Mouse (Mus musculus): ENCODE results near the gene Ttll1. TPM values are rescaled to one million over a fixed set of nuclear protein-coding genes. Genes with fewer than 3 reads are reported as not detected.
A peak's percentile ranks its signal among the peaks of the same experiment; 100 is the strongest.
"Not testable (repeated sequence)": the region's sequence is repeated elsewhere in the genome, so short reads cannot be mapped to it uniquely, and the experiment has no call there.

The Ttll1 gene
- polyA plus RNA-seq, 1 experiment from 2014 or later, result 21.8 TPM

DNA sequence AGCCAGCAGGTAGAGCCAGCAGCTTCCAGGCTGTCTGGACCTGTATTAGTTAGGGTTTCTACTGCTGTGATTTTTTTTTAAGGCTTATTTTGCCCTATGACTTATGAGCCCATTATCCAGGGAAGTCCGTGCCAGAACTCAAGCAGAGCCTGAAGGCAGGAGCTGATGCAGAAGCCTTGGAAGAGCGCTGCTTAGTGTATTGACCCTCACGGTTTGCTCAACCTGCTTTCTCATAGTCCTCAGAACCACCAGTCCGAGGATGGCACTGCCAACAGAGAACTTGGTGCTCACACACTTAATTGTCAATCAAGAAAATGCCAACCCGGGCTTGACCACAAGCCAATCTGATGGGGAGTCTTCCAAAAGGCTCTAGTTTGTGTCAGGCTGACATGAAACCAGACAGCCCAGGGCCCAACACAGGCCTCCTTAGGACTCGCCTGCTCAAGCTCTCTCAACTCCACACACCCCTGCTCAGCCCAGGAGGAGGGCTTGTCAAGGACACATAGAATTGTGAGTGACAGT is 10.2 kb upstream of the Ttll1 start:
- Histone ChIP-seq H3K36me3 (no peaks in the 10 kb centered on the region), H3K27me3 (peaks cover 19% of the 10 kb centered on the region), H3K4me3 (no peak overlapping the region), H3K4me2 (no peak overlapping the region), H3K9me3 (no peaks in the 10 kb centered on the region), H3K9ac (no peak overlapping the region), H3K4me1 (peaks cover 10% of the 10 kb centered on the region), H3K27ac (no peak overlapping the region)
- ATAC-seq (ENCODE audit: insufficient number of reproducible peaks, insufficient read depth, low FRiP score, low TSS enrichment, low read depth), result no peak
- WGBS, result 76% methylated on average over 6 of the region's 6 CpGs

- ATAC-seq (ENCODE audit: insufficient number of reproducible peaks, insufficient read depth, low FRiP score, low TSS enrichment, low read depth), result 0 out of 2 replicates have a peak, but pooled peaks have one; percentile 54
- no peak overlapping the region for H3K27ac ChIP-seq
- 34% methylated on average over 20 of the region's 20 CpGs for WGBS
- peak overlapping the region; percentile 51 for H3K9ac ChIP-seq
- no peaks in the 10 kb centered on the region for H3K27me3 ChIP-seq
- H3K4me2 ChIP-seq, result peak overlapping the region; percentile 45
- H3K4me1 ChIP-seq, result peaks cover 6% of the 10 kb centered on the region; the same call in 1 of the 2 replicates
- H3K9me3 ChIP-seq, result no peaks in the 10 kb centered on the region
- no peak overlapping the region for H3K4me3 ChIP-seq
- H3K36me3 ChIP-seq, result no peaks in the 10 kb centered on the region
These were observed 7.7 kb upstream of the Ttll1 start for GRCm38 (mm10) chr15:83518215-83519048.

- Histone ChIP-seq H3K4me3 (no peak overlapping the region), H3K9me3 (no peaks in the 10 kb centered on the region), H3K4me1 (peaks cover 12% of the 10 kb centered on the region), H3K9ac (no peak overlapping the region), H3K4me2 (no peak overlapping the region), H3K36me3 (no peaks in the 10 kb centered on the region), H3K27ac (no peak overlapping the region), H3K27me3 (no peaks in the 10 kb centered on the region)
- no peak for ATAC-seq (ENCODE audit: insufficient number of reproducible peaks, insufficient read depth, low FRiP score, low TSS enrichment, low read depth)
- 63% methylated on average over 5 of the region's 5 CpGs for WGBS
These were observed 4.3 kb upstream of the Ttll1 start for GRCm38 (mm10) chr15:83515018-83515417.

GRCm38 (mm10) chr15:83512489-83513281 is 2.0 kb upstream of the Ttll1 start:
- Histone ChIP-seq H3K27me3 (no peaks in the 10 kb centered on the region), H3K4me3 (no peak overlapping the region), H3K9me3 (no peaks in the 10 kb centered on the region), H3K36me3 (no peaks in the 10 kb centered on the region), H3K4me1 (peaks cover 11% of the 10 kb centered on the region), H3K27ac (no peak overlapping the region), H3K4me2 (no peak overlapping the region), H3K9ac (no peak overlapping the region)
- WGBS, result 71% methylated on average over 13 of the region's 13 CpGs
- no peak for ATAC-seq (ENCODE audit: insufficient number of reproducible peaks, insufficient read depth, low FRiP score, low TSS enrichment, low read depth)

DNA sequence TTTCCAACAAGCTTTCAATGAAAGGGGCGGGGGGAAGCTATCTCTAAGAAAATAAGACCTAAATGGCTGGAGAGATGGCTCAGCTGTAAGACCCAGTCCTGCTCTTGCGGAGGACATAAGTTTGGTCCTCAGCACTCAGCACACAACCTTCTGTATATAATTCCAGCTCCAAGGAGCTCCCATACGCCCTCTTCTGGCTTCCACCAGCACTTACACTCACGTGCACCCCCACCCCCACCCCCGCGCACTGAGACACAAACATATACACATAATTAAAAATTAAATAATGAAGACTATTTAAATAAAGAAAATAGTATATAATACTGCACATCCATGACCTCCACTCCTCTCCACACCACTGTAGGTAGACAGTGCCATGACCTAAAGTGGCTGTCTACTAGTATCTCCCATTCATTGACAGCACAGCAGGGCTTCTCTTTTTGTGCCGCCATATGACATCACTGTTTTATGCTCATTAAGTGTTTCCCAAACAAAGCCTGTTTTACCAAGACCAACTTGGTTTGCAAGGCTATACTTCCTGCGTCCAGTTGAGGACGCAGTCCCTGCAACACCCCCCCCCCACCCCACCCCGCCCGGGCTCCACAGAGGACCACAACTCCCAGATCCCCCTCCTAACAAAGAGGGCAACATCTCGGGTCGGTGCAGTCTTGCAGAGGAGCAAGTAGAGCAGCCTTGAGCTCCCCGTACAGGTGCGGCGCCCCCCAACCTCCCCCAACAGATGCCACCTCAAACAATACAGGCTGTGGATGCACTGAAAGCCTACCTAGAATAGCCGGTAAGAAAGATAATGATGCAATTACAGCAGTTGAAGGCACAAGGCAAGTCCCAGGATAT is 516 bp downstream of the Ttll1 start:
- H3K27me3 ChIP-seq, result no peaks in the 10 kb centered on the region
- no peaks in the 10 kb centered on the region for H3K9me3 ChIP-seq
- H3K36me3 ChIP-seq, result peaks cover 7% of the 10 kb centered on the region
- H3K27ac ChIP-seq, result peak overlapping the region; percentile 64; the same call in 1 of the 2 replicates
- H3K4me3 ChIP-seq, result peak overlapping the region; percentile 59
- H3K4me2 ChIP-seq, result peak overlapping the region; percentile 80
- peak overlapping the region; percentile 73 for H3K9ac ChIP-seq
- peaks cover 11% of the 10 kb centered on the region for H3K4me1 ChIP-seq
- WGBS, result 25% methylated on average over 17 of the region's 17 CpGs
- ATAC-seq (ENCODE audit: insufficient number of reproducible peaks, insufficient read depth, low FRiP score, low TSS enrichment, low read depth), result peak; percentile 73

DNA sequence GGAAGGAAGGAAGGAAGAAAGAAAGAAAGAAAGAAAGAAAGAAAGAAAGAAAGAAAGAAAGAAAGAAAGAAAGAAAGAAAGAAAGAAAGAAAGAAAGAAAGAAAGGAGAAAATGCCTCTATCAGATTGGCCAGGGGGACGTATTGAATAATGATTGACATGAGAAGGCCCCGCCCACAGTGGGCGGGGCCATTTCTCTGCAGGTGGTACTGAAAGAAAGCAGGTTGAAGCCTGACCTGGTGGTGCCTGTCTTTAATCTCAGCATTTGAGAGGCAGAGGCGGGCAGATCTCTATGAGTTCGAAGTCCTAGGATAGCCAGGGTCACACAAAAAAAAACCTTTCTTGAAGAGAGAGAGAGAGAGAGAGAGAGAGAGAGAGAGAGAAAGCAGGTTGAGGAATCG is 9.2 kb downstream of the Ttll1 start:
- 87% methylated on average over 6 of the region's 6 CpGs for WGBS
- not testable (repeated sequence) for H3K4me2 ChIP-seq; H3K27ac ChIP-seq; H3K4me1 ChIP-seq; H3K4me3 ChIP-seq; H3K9me3 ChIP-seq; H3K27me3 ChIP-seq; H3K9ac ChIP-seq; ATAC-seq (ENCODE audit: insufficient number of reproducible peaks, insufficient read depth, low FRiP score, low TSS enrichment, low read depth)
- H3K36me3 ChIP-seq, result peaks cover 65% of the 10 kb centered on the region

GRCm38 (mm10) chr15:83500352-83500751 is 10.3 kb downstream of the Ttll1 start:
- no peak overlapping the region for H3K4me3 ChIP-seq
- no peaks in the 10 kb centered on the region for H3K9me3 ChIP-seq
- H3K27ac ChIP-seq, result no peak overlapping the region
- H3K4me1 ChIP-seq, result no peaks in the 10 kb centered on the region
- H3K4me2 ChIP-seq, result no peak overlapping the region
- 48% methylated on average over 3 of the region's 3 CpGs for WGBS
- peaks cover 71% of the 10 kb centered on the region for H3K36me3 ChIP-seq
- H3K9ac ChIP-seq, result no peak overlapping the region
- H3K27me3 ChIP-seq, result no peaks in the 10 kb centered on the region
- ATAC-seq (ENCODE audit: insufficient number of reproducible peaks, insufficient read depth, low FRiP score, low TSS enrichment, low read depth), result no peak

DNA sequence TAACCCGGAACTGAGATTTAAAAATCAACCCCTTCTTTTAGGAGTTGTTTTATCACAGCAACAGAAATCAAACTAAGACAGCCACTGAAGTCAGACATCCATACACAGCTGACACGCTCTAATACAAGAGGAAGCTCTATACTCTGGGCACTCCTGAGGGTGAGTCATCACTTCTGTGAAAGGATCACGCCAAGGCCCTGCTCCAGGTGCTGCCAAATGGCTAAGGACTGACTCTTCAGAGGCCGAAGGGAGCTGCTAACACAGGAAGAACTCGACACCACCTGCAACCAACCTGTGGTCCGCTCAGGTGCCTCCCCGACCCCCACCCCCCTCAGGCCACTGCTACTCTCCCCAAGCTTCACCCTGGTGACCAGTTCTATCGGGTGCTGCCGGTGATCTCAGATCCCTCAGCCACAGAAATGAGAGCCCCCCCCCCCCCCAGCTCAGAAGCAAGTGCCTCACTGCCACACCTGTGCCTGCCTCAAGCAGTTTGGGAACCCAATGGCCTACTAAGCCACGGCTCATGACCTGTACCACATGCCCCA is 11.4 kb downstream of the Ttll1 start:
- H3K4me3 ChIP-seq, result no peak overlapping the region
- H3K27ac ChIP-seq, result no peak overlapping the region
- no peaks in the 10 kb centered on the region for H3K4me1 ChIP-seq
- H3K4me2 ChIP-seq, result no peak overlapping the region
- no peaks in the 10 kb centered on the region for H3K27me3 ChIP-seq
- 90% methylated on average over 10 of the region's 10 CpGs for WGBS
- ATAC-seq (ENCODE audit: insufficient number of reproducible peaks, insufficient read depth, low FRiP score, low TSS enrichment, low read depth), result 0 out of 2 replicates have a peak, but pooled peaks have one; percentile 52
- no peaks in the 10 kb centered on the region for H3K9me3 ChIP-seq
- peaks cover 71% of the 10 kb centered on the region for H3K36me3 ChIP-seq
- no peak overlapping the region for H3K9ac ChIP-seq

DNA sequence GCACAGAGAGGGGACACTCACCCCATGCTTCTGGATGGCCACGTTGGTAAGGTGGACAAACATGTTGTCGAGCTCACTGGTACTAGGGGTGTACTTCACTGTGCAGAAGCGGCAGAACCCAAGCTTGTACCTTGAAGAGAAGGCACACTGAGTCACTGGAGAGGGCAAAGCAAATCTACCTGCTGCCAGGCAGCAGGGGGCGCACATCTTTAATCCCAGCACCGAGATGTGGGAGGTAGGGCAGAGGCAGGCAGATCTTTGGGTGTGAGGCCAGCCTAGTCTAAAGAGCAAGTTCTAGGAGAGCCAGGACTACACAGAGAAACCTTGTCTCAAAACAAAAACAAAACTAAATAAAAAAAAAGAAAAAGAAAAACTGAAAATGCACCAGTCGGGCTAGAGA is 13.4 kb downstream of the Ttll1 start:
- no peaks in the 10 kb centered on the region for H3K9me3 ChIP-seq
- H3K4me3 ChIP-seq, result no peak overlapping the region
- H3K9ac ChIP-seq, result no peak overlapping the region
- peaks cover 76% of the 10 kb centered on the region for H3K36me3 ChIP-seq
- H3K4me2 ChIP-seq, result no peak overlapping the region
- no peaks in the 10 kb centered on the region for H3K27me3 ChIP-seq
- no peak for ATAC-seq (ENCODE audit: insufficient number of reproducible peaks, insufficient read depth, low FRiP score, low TSS enrichment, low read depth)
- H3K27ac ChIP-seq, result no peak overlapping the region
- WGBS, result 89% methylated on average over 6 of the region's 6 CpGs
- no peaks in the 10 kb centered on the region for H3K4me1 ChIP-seq

GRCm38 (mm10) chr15:83495787-83496367 is 14.8 kb downstream of the Ttll1 start:
- no peaks in the 10 kb centered on the region for H3K9me3 ChIP-seq
- no peaks in the 10 kb centered on the region for H3K4me1 ChIP-seq
- H3K9ac ChIP-seq, result no peak overlapping the region
- H3K36me3 ChIP-seq, result peaks cover 86% of the 10 kb centered on the region
- no peak overlapping the region for H3K4me2 ChIP-seq
- WGBS, result 71% methylated on average over 22 of the region's 22 CpGs
- H3K27me3 ChIP-seq, result no peaks in the 10 kb centered on the region
- H3K27ac ChIP-seq, result no peak overlapping the region
- no peak overlapping the region for H3K4me3 ChIP-seq
- ATAC-seq (ENCODE audit: insufficient number of reproducible peaks, insufficient read depth, low FRiP score, low TSS enrichment, low read depth), result no peak
